Mouse (Mus musculus) heart, embryonic 14.5 days (tissue): ENCODE measurements at regions not wholly inside any gene's neighbourhood (a gene's known extent, or its start where the extent isn't known, plus 50 kb on each side); places are given as distances from the start of the nearest gene placed in this dataset.
A peak's percentile ranks its signal among the peaks of the same experiment; 100 is the strongest.

Source experiments
- ATAC-seq: fragments of 200-750 bp; cut with Nextera tagmentation; 2 replicates; pipeline ENCODE4 v1.8.0; 2017; ENCODE audit warnings: low read depth, moderate TSS enrichment; ENCODE audit not compliant: insufficient number of reproducible peaks, insufficient read depth, low FRiP score
- H3K27ac ChIP-seq, 2 experiments: fragments of 200-500 bp in 1 of 2; fragments of 300-500 bp in 1 of 2; sonication (generic) in 1 of 2; replicated peaks in 1 of 2; 2 replicates each; pipeline ENCODE4 v1.5.1; 2012 to 2014; ENCODE audit warnings: low read depth in 2 of 2, low read length in 2 of 2, control low read depth in 1 of 2, mild to moderate bottlenecking in 1 of 2, mixed read lengths in 1 of 2; ENCODE audit not compliant: control insufficient read depth in 1 of 2, insufficient read depth in 1 of 2
- H3K27me3 ChIP-seq: fragments of 300-500 bp; sonication (generic); 2 replicates; pipeline ENCODE4 v1.6.1; 2014; ENCODE audit warnings: mild to moderate bottlenecking, low read length, control low read depth; ENCODE audit not compliant: control insufficient read depth, insufficient read depth
- H3K36me3 ChIP-seq: fragments of 300-500 bp; sonication (generic); 2 replicates; pipeline ENCODE4 v1.6.1; 2014; ENCODE audit warnings: mild to moderate bottlenecking, control low read depth, low read length, mixed read lengths; ENCODE audit not compliant: control insufficient read depth, insufficient read depth
- H3K4me1 ChIP-seq, 2 experiments: fragments of 200-500 bp in 1 of 2; fragments of 300-500 bp in 1 of 2; sonication (generic) in 1 of 2; 2 replicates each; pipeline ENCODE4 v1.6.1; 2012 to 2014; ENCODE audit warnings: low read length in 2 of 2, control low read depth in 1 of 2, mixed read lengths in 1 of 2; ENCODE audit not compliant: control insufficient read depth in 2 of 2, insufficient read depth in 2 of 2
- H3K4me2 ChIP-seq: fragments of 300-500 bp; sonication (generic); 2 replicates; pipeline ENCODE4 v1.6.1; 2014; ENCODE audit warnings: mild to moderate bottlenecking, low read length
- H3K4me3 ChIP-seq, 2 experiments: fragments of 200-500 bp in 1 of 2; fragments of 300-500 bp in 1 of 2; sonication (generic) in 1 of 2; 2 replicates each; pipeline ENCODE4 v1.5.1; 2012 to 2014; ENCODE audit warnings: low read length in 2 of 2, mild to moderate bottlenecking in 2 of 2, control low read depth in 1 of 2, low read depth in 1 of 2, moderate library complexity in 1 of 2; ENCODE audit not compliant: control insufficient read depth in 1 of 2, insufficient read depth in 1 of 2
- H3K9ac ChIP-seq: fragments of 300-500 bp; sonication (generic); 2 replicates; pipeline ENCODE4 v1.6.1; 2014; ENCODE audit warnings: mild to moderate bottlenecking, low read length
- H3K9me3 ChIP-seq: fragments of 300-500 bp; sonication (generic); 2 replicates; pipeline ENCODE4 v1.6.1; 2016; ENCODE audit warnings: low read length, control low read depth; ENCODE audit not compliant: control insufficient read depth
- WGBS: fragments of 180-500 bp; shearing (Covaris S2); extraction: QIAGEN DNeasy Blood & Tissue Kit; methylation state at CpG from one replicate; pipeline ENCODE4 v1.1.7; 2014; 5-methylcytosine and 5-hydroxymethylcytosine counted together

DNA sequence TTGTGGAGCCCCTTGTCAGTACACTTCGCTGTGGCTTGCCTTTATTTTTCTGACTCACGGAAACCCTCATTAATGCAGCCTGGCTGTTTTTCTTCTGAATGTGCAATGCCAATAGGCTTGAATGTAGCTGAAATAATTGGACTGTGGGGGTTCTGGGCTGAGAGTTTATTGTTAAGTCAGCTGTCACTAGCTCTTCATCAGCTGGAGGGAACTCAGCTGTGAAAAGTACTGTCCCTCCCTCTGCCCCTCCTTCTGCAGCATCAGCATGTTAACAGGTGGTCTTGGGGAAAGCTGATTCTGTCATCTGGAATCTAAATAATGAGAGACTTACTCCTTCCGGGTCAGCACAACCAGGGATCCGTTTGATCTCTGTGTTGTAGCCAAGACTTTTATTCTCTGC lies 437.6 kb downstream of the Nbas start:
- H3K4me2 ChIP-seq = no peak overlapping the region
- no peak for ATAC-seq
- WGBS = 65% methylated on average over 4 of the region's 4 CpGs

GRCm38 (mm10) chr12:13703604-13704003 lies 434.7 kb downstream of the Nbas start:
- Histone ChIP-seq H3K36me3 (no peaks in the 10 kb centered on the region), H3K27ac (no peak overlapping the region), H3K27me3 (no peaks in the 10 kb centered on the region), H3K4me1 (0 out of 4 replicates have a peak, but pooled peaks cover 0 to 4% of the 10 kb centered on the region in 2 experiments), H3K9ac (no peak overlapping the region), H3K4me2 (no peak overlapping the region), H3K9me3 (no peaks in the 10 kb centered on the region), H3K4me3 (no peak overlapping the region)
- ATAC-seq = no peak
- WGBS = 85% methylated on average over 3 of the region's 3 CpGs

More for the DNA sequence above, 437.6 kb downstream of the Nbas start:
- H3K9ac ChIP-seq = no peak overlapping the region
- H3K4me1 ChIP-seq = no peaks in the 10 kb centered on the region
- no peaks in the 10 kb centered on the region for H3K36me3 ChIP-seq
- no peak overlapping the region for H3K27ac ChIP-seq
- no peak overlapping the region for H3K4me3 ChIP-seq
- H3K9me3 ChIP-seq = no peaks in the 10 kb centered on the region
- no peaks in the 10 kb centered on the region for H3K27me3 ChIP-seq

- H3K9me3 ChIP-seq = no peaks in the 10 kb centered on the region
- no peaks in the 10 kb centered on the region for H3K36me3 ChIP-seq
- H3K4me2 ChIP-seq = no peak overlapping the region
- no peak overlapping the region for H3K4me3 ChIP-seq
- H3K4me1 ChIP-seq = 0 out of 4 replicates have a peak, but pooled peaks cover 0 to 4% of the 10 kb centered on the region in 2 experiments
- WGBS = 84% methylated on average over 2 of the region's 2 CpGs
- no peak overlapping the region for H3K9ac ChIP-seq
- no peak overlapping the region for H3K27ac ChIP-seq
- no peaks in the 10 kb centered on the region for H3K27me3 ChIP-seq
- ATAC-seq = no peak
These were observed 430.9 kb downstream of the Nbas start for GRCm38 (mm10) chr12:13699858-13700257.

- Histone ChIP-seq H3K9ac (no peak overlapping the region), H3K36me3 (no peaks in the 10 kb centered on the region), H3K27me3 (no peaks in the 10 kb centered on the region), H3K4me3 (no peak overlapping the region), H3K9me3 (no peaks in the 10 kb centered on the region), H3K4me2 (no peak overlapping the region), H3K27ac (no peak overlapping the region), H3K4me1 (0 out of 4 replicates have a peak, but pooled peaks cover 0 to 4% of the 10 kb centered on the region in 2 experiments)
- WGBS = 32% methylated on average over 4 of the region's 4 CpGs
- no peak for ATAC-seq
These were observed 429.9 kb downstream of the Nbas start for GRCm38 (mm10) chr12:13698834-13699233.

- Histone ChIP-seq H3K4me3 (no peak overlapping the region), H3K27me3 (no peaks in the 10 kb centered on the region), H3K27ac (no peak overlapping the region), H3K9ac (no peak overlapping the region), H3K9me3 (no peaks in the 10 kb centered on the region), H3K4me1 (peaks cover 9 to 20% of the 10 kb centered on the region in 2 experiments), H3K36me3 (no peaks in the 10 kb centered on the region), H3K4me2 (no peak overlapping the region)
- ATAC-seq = no peak
- WGBS = 85% methylated on average over 2 of the region's 2 CpGs
These were observed 422.6 kb downstream of the Nbas start for GRCm38 (mm10) chr12:13691394-13692165.

DNA sequence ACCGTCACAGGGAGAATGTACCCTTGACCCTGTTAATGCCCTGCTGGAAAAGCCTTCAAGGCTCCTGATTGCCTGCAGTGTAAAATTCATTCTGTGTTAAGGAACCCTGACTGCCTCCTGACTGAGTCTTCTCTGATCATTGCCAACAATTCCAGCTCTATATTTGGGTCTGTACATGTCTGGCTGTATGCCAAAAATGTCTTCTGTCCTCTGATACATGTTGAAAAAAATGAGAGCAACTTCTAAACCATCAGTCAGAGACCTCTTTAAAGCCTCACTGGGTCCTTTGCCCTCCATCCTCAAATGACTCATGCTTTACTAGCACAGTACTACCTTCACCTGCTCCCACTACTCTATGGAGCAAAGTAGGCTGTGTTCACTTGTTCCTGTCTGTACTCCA lies 408.3 kb downstream of the Nbas start:
- H3K9ac ChIP-seq = no peak overlapping the region
- ATAC-seq = no peak
- no peaks in the 10 kb centered on the region for H3K36me3 ChIP-seq
- no peaks in the 10 kb centered on the region for H3K27me3 ChIP-seq
- peaks cover 0 to 2% of the 10 kb centered on the region in 2 experiments; a peak in 2 of 4 replicates for H3K4me1 ChIP-seq
- H3K27ac ChIP-seq = peak overlapping the region in 1 of 2 experiments; percentile 25; a peak in 1 of 4 replicates
- H3K4me2 ChIP-seq = no peak overlapping the region
- no peak overlapping the region for H3K4me3 ChIP-seq
- WGBS = 38% methylated on average over 1 of the region's 1 CpGs
- H3K9me3 ChIP-seq = no peaks in the 10 kb centered on the region

GRCm38 (mm10) chr12:13669453-13669852 lies 400.5 kb downstream of the Nbas start:
- Histone ChIP-seq H3K27ac (no peak overlapping the region), H3K4me3 (no peak overlapping the region), H3K4me1 (no peaks in the 10 kb centered on the region), H3K9ac (no peak overlapping the region), H3K4me2 (no peak overlapping the region), H3K27me3 (no peaks in the 10 kb centered on the region), H3K36me3 (no peaks in the 10 kb centered on the region), H3K9me3 (no peaks in the 10 kb centered on the region)
- ATAC-seq = no peak
